Mouse (Mus musculus) regulatory T cell (primary cell): ENCODE results near the gene Prb1.
"Not testable (repeated sequence)": the region's sequence is repeated elsewhere in the genome, so short reads cannot be mapped to it uniquely, and the experiment has no call there.

Experiments used
- in situ Hi-C: fragments of 300-600 bp; cut with MboI, MseI; formaldehyde crosslinking; loops from one replicate; pipeline ENCODE4 v1.15.1; 2025; ENCODE audit warnings: high pct_unique_total_duplicates

Prb1 gene

DNA sequence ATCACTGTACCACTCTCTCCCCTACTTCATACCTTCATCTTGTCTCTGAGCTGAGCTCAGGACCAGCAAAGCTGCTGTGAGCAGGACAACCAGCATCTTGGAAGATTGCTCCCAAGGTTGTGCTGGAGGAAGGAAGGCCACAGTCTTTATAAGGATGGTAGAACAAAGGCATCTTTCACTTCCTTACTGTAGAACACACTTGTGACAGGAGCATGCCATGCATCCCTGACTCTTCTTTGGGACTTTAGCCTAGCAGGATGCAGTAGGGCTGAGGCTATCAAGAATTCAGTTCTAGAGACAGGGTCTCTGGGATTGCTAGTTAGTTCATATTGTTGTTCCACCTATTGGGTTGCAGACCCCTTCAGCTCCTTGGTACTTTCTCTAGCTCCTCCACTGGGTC, at the start of gene Prb1:
Gene Prb1, minus strand, starts transcription at position 101 of the 400 bp plus-strand sequence.
- in situ Hi-C loops: not testable (repeated sequence)
